Mouse (Mus musculus) erythroblast, embryonic 14.5 days (primary cell): ENCODE results near the gene Cyp2j6. TPM values are rescaled to one million over a fixed set of nuclear protein-coding genes. Genes with fewer than 3 reads are reported as not detected.
"Not testable (repeated sequence)": the region's sequence is repeated elsewhere in the genome, so short reads cannot be mapped to it uniquely, and the experiment has no call there.

Source experiments
- H3K27me3 ChIP-seq: 2 replicates; pipeline ENCODE4 v1.6.1; 2012; ENCODE audit warnings: inconsistent platforms; ENCODE audit not compliant: control insufficient read depth
- H3K36me3 ChIP-seq: 2 replicates; pipeline ENCODE4 v1.6.1; 2012; ENCODE audit warnings: mild to moderate bottlenecking, inconsistent platforms; ENCODE audit not compliant: control insufficient read depth
- H3K4me1 ChIP-seq: 2 replicates; pipeline ENCODE4 v1.6.1; 2012; ENCODE audit warnings: inconsistent platforms; ENCODE audit not compliant: control insufficient read depth
- H3K4me3 ChIP-seq: replicated peaks from 2 replicates; pipeline ENCODE3; 2012; ENCODE audit warnings: moderate library complexity, mild to moderate bottlenecking, inconsistent platforms
- H3K9me3 ChIP-seq: 2 replicates; pipeline ENCODE4 v1.6.1; 2012; ENCODE audit warnings: low read length, inconsistent platforms, mixed read lengths; ENCODE audit not compliant: control insufficient read depth
- GATA1 ChIP-seq: IDR thresholded peaks from 2 replicates; pipeline ENCODE4 v1.6.1; 2012; ENCODE audit warnings: low read length, inconsistent platforms, mixed read lengths
- TAL1 ChIP-seq: IDR thresholded peaks from 3 replicates; pipeline ENCODE4 v1.6.1; 2012; ENCODE audit warnings: low read length, inconsistent platforms, mixed read lengths
- polyA plus RNA-seq: library from polyadenylated mRNA; stranded (reverse); fragments of >175 nt; gene quantifications from 2 replicates; pipeline ENCODE4 v1.2.3, GENCODE M21; 2012

Gene Cyp2j6
- polyA plus RNA-seq, result not detected in 2 replicates

DNA sequence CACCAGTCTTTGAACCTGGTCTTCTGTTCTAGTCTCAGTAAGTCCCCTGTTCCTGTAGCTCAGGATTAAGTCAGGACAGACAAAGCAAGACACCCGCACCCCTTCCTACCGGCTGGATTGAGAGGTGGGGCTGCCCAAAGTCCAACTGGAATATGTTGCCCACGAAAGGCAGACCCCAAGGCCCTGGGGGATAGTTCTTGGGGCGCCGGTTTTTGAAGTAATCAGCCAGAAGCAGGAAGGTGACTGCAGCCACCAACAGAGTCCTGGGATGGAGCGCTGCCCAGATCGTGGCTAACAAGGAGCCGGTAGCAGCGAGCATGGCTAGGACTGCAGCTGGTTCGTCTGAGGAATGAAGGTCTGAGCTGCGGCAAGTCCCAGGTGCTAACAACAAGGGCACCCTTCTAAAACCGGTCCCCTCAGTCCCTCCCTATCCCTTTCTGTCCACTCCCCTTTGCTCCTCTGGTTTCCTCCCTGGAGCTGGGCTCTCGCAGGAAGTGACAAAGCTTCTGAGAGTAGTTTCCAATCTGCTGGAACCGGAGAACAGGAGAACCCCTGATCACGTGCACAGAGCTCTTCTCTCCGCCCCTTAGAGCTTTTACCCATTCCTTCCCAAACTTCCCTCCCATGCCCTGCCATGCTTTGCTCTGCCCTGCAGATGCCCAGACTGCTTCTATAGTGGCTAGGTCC is at the start of gene Cyp2j6:
TSS of gene Cyp2j6 (minus strand) at position 529 of the 687 bp plus-strand sequence.
- H3K36me3 ChIP-seq, result no peaks in the 10 kb centered on the region
- H3K4me3 ChIP-seq, result peak within 1 kb of the TSS; percentile 51
- H3K9me3 ChIP-seq, result no peaks in the 10 kb centered on the region
- no peak for TF ChIP-seq GATA1
- TF ChIP-seq TAL1, result no peak
- H3K27me3 ChIP-seq, result no peaks in the 10 kb centered on the region
- H3K4me1 ChIP-seq, result no peaks in the 10 kb centered on the region

DNA sequence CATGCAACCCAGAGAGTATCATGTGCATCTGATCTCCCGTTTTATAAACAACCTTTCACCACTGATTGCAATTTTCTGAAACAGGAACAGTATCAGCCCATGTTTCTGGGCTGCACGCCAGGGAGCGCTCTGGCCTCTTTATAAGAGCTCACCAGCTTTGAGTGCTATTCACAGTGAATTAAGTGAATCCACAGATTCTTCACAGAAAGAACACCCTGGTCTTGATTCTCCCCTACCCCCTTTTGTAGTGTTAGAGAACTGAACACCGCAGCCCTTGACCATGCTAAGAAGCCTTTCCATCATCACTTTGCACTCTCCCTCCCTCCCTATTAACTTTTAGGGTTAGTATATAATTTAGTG is 38.3 kb upstream of the Cyp2j6 start:
- Histone ChIP-seq H3K4me3 (no peak overlapping the region), H3K27me3 (no peaks in the 10 kb centered on the region), H3K9me3 (no peaks in the 10 kb centered on the region), H3K4me1 (no peaks in the 10 kb centered on the region), H3K36me3 (no peaks in the 10 kb centered on the region)
- TF ChIP-seq GATA1 (no peak), TAL1 (no peak)

DNA sequence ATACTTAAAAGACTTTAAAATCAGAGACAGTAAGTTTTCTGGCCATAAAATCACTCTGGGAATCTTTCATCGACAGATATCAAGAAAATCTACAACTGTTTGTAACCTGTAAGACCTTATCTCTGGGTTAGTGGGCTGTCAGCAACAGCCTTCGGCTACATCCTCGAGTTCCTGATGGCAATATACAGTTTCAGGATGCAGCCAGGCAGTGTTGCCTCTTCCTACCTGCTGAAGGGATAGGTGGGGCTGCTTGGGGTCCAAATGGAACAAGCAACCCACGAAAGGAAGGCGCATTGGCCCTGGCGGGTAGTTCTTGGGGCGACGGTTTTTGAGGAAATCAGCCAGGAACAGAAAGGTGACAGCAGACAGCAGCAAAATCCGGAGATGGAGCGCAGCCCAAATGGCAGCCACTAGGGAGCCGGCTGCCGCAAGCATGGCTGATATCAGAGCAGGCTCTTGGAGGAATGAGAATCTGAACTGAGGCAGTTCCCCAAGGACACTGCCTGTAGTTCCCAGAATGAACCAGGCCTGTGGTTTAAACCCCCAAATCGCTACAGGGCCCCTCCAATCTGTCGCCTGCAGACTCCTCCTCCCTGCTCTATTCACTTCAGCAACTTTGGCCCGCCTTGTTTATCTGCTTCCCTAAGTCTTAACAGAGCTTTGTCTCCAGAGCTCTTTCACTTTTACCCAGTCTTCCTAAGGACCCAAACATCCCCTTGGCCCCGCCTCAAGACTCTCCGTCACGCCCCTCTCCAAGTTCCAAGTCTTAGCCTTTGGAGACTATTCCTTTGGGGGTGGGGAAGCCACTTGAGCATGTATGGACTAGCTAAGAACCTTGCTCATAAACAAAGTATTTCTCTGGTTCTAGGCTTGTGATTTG is 37.7 kb upstream of the Cyp2j6 start, which contains the start of gene Cyp2j9:
TSS of gene Cyp2j9 (minus strand) at position 668 of the 880 bp plus-strand sequence.
- no peak for TF ChIP-seq GATA1
- TF ChIP-seq TAL1, result no peak
- Histone ChIP-seq H3K4me3 (no peak within 1 kb of the TSS), H3K27me3 (no peaks in the 10 kb centered on the region), H3K4me1 (no peaks in the 10 kb centered on the region), H3K9me3 (no peaks in the 10 kb centered on the region), H3K36me3 (no peaks in the 10 kb centered on the region)

DNA sequence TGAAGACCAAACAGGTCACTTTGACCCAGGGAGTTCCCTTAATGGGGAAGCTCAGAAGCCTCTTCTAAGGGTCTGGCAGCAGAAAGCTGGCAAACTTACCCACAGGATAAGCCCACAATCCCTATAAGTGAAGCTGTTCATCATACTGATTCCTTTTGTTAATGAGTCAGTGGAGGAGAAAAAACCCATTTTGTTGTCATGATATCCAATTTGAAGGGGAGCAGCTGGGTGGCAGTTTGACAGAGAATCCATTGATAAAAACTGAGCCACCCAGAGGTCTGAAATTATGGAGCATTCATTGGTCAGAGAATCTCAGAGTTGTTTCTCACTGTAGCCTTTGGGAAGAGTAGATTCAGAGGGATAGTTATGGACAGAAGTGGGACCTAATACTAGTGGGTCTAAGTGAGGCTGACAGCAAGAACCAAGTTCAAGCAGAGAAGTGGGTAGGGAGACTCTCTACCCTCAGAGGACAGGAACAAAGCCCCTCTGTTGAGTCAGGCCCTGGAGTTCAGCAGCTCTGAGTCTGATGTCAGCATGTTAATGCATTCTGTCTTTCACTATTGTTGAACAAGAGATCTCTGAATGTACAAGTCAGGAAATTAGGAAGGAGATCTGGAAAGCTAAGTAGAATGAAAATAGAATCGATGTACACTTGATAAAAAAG is 28.1 kb upstream of the Cyp2j6 start:
- Histone ChIP-seq H3K36me3 (no peaks in the 10 kb centered on the region), H3K4me3 (no peak overlapping the region), H3K4me1 (no peaks in the 10 kb centered on the region), H3K27me3 (no peaks in the 10 kb centered on the region), H3K9me3 (no peaks in the 10 kb centered on the region)
- TF ChIP-seq GATA1 (no peak), TAL1 (no peak)

DNA sequence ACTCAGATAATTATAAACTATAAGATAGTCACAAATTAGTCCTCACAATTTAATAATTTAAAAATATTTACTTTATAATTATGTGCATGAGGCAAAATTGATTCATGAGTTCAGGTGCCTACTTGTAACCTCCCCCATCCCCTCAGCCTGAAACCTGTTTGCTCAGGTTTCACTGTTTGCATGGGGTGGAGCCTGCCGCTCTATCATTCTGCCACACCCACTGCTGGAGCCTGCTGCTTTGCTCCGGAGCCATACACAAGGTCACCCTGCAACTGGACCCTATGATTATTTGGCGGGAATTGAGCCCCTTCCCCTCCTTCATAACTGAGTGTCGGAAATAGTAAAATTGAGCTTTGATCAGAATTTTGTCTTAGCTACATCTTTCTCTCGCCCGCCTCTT is 26.9 kb upstream of the Cyp2j6 start:
- H3K4me3 ChIP-seq, H3K4me1 ChIP-seq, H3K36me3 ChIP-seq, H3K9me3 ChIP-seq, H3K27me3 ChIP-seq: not testable (repeated sequence)

DNA sequence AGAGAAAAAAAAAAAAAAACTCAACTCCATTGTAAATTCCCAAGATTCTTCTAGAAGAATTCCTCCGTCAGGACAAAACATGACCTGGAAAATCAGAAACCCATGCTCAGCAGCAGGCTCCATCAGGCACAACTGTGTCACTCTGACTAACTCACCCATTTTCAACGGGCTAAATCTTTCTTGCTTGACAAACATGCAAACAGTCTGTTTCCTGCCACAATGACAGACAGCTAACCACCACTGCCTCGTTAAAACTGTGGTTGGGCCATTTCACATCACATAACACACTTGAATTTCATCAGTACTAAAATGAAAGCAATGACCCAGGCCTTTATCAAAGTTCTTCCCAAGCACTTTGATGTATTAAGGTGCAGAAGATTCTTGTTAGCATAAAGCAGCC is 16.0 kb upstream of the Cyp2j6 start:
- H3K27me3 ChIP-seq, result no peaks in the 10 kb centered on the region
- H3K4me3 ChIP-seq, result no peak overlapping the region
- H3K9me3 ChIP-seq, result no peaks in the 10 kb centered on the region
- H3K36me3 ChIP-seq, result no peaks in the 10 kb centered on the region
- TF ChIP-seq TAL1 (no peak), GATA1 (no peak)
- H3K4me1 ChIP-seq, result no peaks in the 10 kb centered on the region

DNA sequence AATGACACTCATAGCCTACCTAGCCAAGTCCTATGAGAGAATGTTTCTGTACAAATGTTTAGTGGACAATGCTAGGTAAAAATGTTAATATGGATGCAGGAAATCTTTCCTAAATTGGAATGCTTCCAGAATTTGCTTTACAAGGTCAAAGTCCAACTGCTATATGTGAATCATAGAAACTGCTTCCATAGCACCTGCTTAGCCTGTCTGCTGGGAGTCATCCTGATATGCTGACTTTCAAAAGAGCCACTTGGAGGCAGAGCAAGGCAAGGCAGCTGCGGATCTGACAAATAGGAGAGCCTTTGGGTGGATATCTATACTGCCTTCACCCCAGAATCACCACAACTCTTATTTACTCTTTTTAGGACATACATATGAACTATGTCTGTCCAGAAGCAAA is 14.5 kb upstream of the Cyp2j6 start:
- no peak for TF ChIP-seq GATA1
- no peak for TF ChIP-seq TAL1
- no peaks in the 10 kb centered on the region for H3K9me3 ChIP-seq

DNA sequence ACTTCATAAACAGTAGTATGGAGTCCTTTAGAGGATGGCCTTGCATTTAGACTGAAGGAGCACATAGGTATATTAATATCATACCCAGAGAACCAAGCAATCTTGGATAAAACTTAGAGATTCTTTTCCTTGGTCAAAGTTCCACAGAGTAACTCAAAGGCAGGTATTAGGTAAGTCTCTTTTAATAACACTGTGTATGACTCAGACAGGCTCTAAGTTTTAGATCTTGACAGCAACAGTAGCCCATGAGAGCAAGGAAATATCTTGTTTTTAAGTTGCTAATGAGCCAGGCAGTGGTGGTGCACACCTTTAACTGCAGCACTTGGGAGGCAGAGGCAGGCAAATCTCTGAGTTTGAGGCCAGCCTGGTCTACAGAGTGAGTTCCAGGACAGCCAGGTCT is 12.3 kb upstream of the Cyp2j6 start:
- no peaks in the 10 kb centered on the region for H3K27me3 ChIP-seq
- TF ChIP-seq TAL1 (no peak), GATA1 (no peak)
- H3K4me1 ChIP-seq, result no peaks in the 10 kb centered on the region
- H3K36me3 ChIP-seq, result no peaks in the 10 kb centered on the region
- H3K4me3 ChIP-seq, result no peak overlapping the region
- H3K9me3 ChIP-seq, result no peaks in the 10 kb centered on the region

More for the DNA sequence above, 14.5 kb upstream of the Cyp2j6 start:
- Histone ChIP-seq H3K4me3 (no peak overlapping the region), H3K36me3 (no peaks in the 10 kb centered on the region), H3K27me3 (no peaks in the 10 kb centered on the region), H3K4me1 (no peaks in the 10 kb centered on the region)

GRCm38 (mm10) chr4:96560464-96560863 is 7.0 kb upstream of the Cyp2j6 start:
- no peaks in the 10 kb centered on the region for H3K36me3 ChIP-seq
- no peaks in the 10 kb centered on the region for H3K4me1 ChIP-seq
- no peak for TF ChIP-seq GATA1
- TF ChIP-seq TAL1, result no peak
- H3K4me3 ChIP-seq, result no peak overlapping the region
- no peaks in the 10 kb centered on the region for H3K27me3 ChIP-seq
- H3K9me3 ChIP-seq, result no peaks in the 10 kb centered on the region
